Comparison of ENCODE assay signal across 12 mouse cellular contexts in genomic region chr4:150461011-150461410, GRCm38 (mm10).
DNase-seq lines count a peak whose midpoint lies in the region; ATAC-seq and TF ChIP-seq lines count a peak whose summit lies in the region.
"Had no signal": no experiment of that assay in that cellular context is flagged by ENCODE, and none has a peak within 500 bp of the region (broad histone marks: within the 10 kb centered on the region; RNA-seq: fewer than 3 reads in every experiment).

No protein-coding gene starts in this region.

- no peak for DNase-seq in heart, postnatal 14 days
- DNase-seq in liver, embryonic 11.5 days (ENCODE audit: low spot score) = no peak
- no peak for DNase-seq in frontal cortex, postnatal 14 days (ENCODE audit: low spot score in 2 of 2)
- DNase-seq: cerebellum, adult 9-10 months; right cerebral cortex, adult 18-20 months; thymus, postnatal 14 days had no signal

- no peaks in the 10 kb centered on the region for H3K27me3 ChIP-seq in heart, embryonic 13.5 days (replicated peaks)
- H3K27me3 ChIP-seq in megakaryocyte, embryonic 14.5 days (replicated peaks) = no peaks in the 10 kb centered on the region
- no peaks in the 10 kb centered on the region for H3K27me3 ChIP-seq in liver, embryonic 11.5 days (replicated peaks; ENCODE audit: control insufficient read depth, insufficient read depth, low read length)
- H3K27me3 ChIP-seq: embryonic facial prominence, embryonic 12.5 days had no signal

- TF ChIP-seq CTCF in olfactory bulb, adult 2 months (IDR thresholded peaks at IDR 0.05; ENCODE audit: insufficient read depth, low read depth, low read length) = no peak

- no peak overlapping the region for H3K4me3 ChIP-seq in heart, embryonic 13.5 days
- H3K4me3 ChIP-seq in megakaryocyte, embryonic 14.5 days (replicated peaks) = peak overlapping the region; percentile 84
- 0 out of 2 replicates have a peak overlapping the region, but pooled peaks have one; percentile 8 for H3K4me3 ChIP-seq in liver, embryonic 11.5 days (ENCODE audit: low read depth, low read length)
- no peak overlapping the region for H3K4me3 ChIP-seq in olfactory bulb, adult 2 months (ENCODE audit: insufficient read depth, low read depth, low read length)
- H3K4me3 ChIP-seq: embryonic facial prominence, embryonic 12.5 days had no signal

- peak overlapping the region; percentile 70 for H3K27ac ChIP-seq in heart, embryonic 13.5 days (replicated peaks)
- peak overlapping the region; percentile 77 for H3K27ac ChIP-seq in liver, embryonic 11.5 days (ENCODE audit: low read depth, low read length)
- peak overlapping the region; percentile 63; the same call in 1 of the 2 replicates for H3K27ac ChIP-seq in olfactory bulb, adult 2 months (ENCODE audit: insufficient read depth, low read depth, low read length)
- H3K27ac ChIP-seq: embryonic facial prominence, embryonic 12.5 days had no signal

- TF ChIP-seq POLR2A in olfactory bulb, adult 2 months (IDR thresholded peaks at IDR 0.05; ENCODE audit: insufficient read depth, low read depth, low read length) = no peak

- no peak overlapping the region for H3K4me2 ChIP-seq in heart, embryonic 13.5 days
- H3K4me2 ChIP-seq in liver, embryonic 11.5 days = peak overlapping the region; percentile 58
- H3K4me2 ChIP-seq: embryonic facial prominence, embryonic 12.5 days had no signal

- H3K9me3 ChIP-seq in heart, embryonic 13.5 days = no peaks in the 10 kb centered on the region
- H3K9me3 ChIP-seq in megakaryocyte, embryonic 14.5 days = no peaks in the 10 kb centered on the region
- no peaks in the 10 kb centered on the region for H3K9me3 ChIP-seq in liver, embryonic 11.5 days (ENCODE audit: control insufficient read depth, low read length)
- H3K9me3 ChIP-seq: embryonic facial prominence, embryonic 12.5 days had no signal

- ATAC-seq in heart, embryonic 13.5 days (ENCODE audit: extremely low read depth, insufficient number of reproducible peaks, low FRiP score, low TSS enrichment) = no peak
- no peak for ATAC-seq in megakaryocyte, adult 5-6 weeks (ENCODE audit: poor library complexity, severe bottlenecking)
- peak; percentile 61 for ATAC-seq in liver, embryonic 11.5 days (replicated peaks; ENCODE audit: low FRiP score)
- ATAC-seq: intestine, postnatal 0 days had no signal

- 0 out of 2 replicates have a peak overlapping the region, but pooled peaks have one; percentile 21 for H3K9ac ChIP-seq in heart, embryonic 13.5 days
- H3K9ac ChIP-seq in liver, embryonic 11.5 days (ENCODE audit: low read depth, low read length) = peak overlapping the region; percentile 20; the same call in 1 of the 2 replicates
- H3K9ac ChIP-seq: embryonic facial prominence, embryonic 12.5 days had no signal

- WGBS in heart, embryonic 13.5 days = 41% methylated on average over 5 of the region's 5 CpGs
- 30% methylated on average over 5 of the region's 5 CpGs for WGBS in liver, embryonic 11.5 days
- WGBS in olfactory bulb, adult 2 months = 58% methylated on average over 5 of the region's 5 CpGs

- H3K4me1 ChIP-seq in heart, embryonic 13.5 days = peaks cover 92% of the 10 kb centered on the region
- peaks cover 97% of the 10 kb centered on the region for H3K4me1 ChIP-seq in megakaryocyte, embryonic 14.5 days
- peaks cover 58% of the 10 kb centered on the region for H3K4me1 ChIP-seq in liver, embryonic 11.5 days (replicated peaks; ENCODE audit: control insufficient read depth, insufficient read depth, low read length)
- peaks cover 15% of the 10 kb centered on the region for H3K4me1 ChIP-seq in olfactory bulb, adult 2 months (ENCODE audit: control insufficient read depth, insufficient read depth, low read length)

- H3K36me3 ChIP-seq in heart, embryonic 13.5 days = no peaks in the 10 kb centered on the region
- peaks cover 43% of the 10 kb centered on the region for H3K36me3 ChIP-seq in megakaryocyte, embryonic 14.5 days (replicated peaks; ENCODE audit: low read length)
- H3K36me3 ChIP-seq in liver, embryonic 11.5 days (ENCODE audit: control insufficient read depth, insufficient read depth, low read length) = no peaks in the 10 kb centered on the region
- H3K36me3 ChIP-seq: embryonic facial prominence, embryonic 12.5 days had no signal

- intact Hi-C loops in heart, postnatal 14 days (cut with DNase I) = loop anchor here (5.0 kb wide), 1 partner anchor 54 kb away; no protein-coding TSS in a partner anchor

Comparison
In these comparisons a context has a peak if more than half of its experiments do, and no peak if none do; other contexts are left out.
1. H3K4me3 ChIP-seq: peak in megakaryocyte, embryonic 14.5 days (single experiment) and liver, embryonic 11.5 days (single experiment); none in heart, embryonic 13.5 days (single experiment) and olfactory bulb, adult 2 months (single experiment).
2. Peak in every context shown above with its lines, with median percentiles within 50 percentile points of each other: H3K27ac ChIP-seq.